Mouse (Mus musculus) thymus, postnatal 10 days (tissue): Measurements from ENCODE around the gene Adcy10.

ENCODE experiments used
- DNase-seq, 2 experiments: peaks; one replicate each; pipeline ENCODE4 v3.0.0; 2021; ENCODE audit warnings: low spot score in 2 of 2

Adcy10 gene

GRCm38 (mm10) chr1:165604203-165604602 lies 119.2 kb downstream of the Adcy10 start:
- DNase-seq: no peak

GRCm38 (mm10) chr1:165605108-165605507 lies 120.1 kb downstream of the Adcy10 start:
- no peak for DNase-seq

GRCm38 (mm10) chr1:165605774-165606173 lies 120.8 kb downstream of the Adcy10 start:
- DNase-seq: no peak

GRCm38 (mm10) chr1:165608904-165609303 lies 123.9 kb downstream of the Adcy10 start:
- no peak for DNase-seq

GRCm38 (mm10) chr1:165609495-165610320 lies 124.7 kb downstream of the Adcy10 start:
- DNase-seq: no peak

GRCm38 (mm10) chr1:165610321-165610999 lies 125.5 kb downstream of the Adcy10 start:
- no peak for DNase-seq

GRCm38 (mm10) chr1:165612714-165613113 lies 127.7 kb downstream of the Adcy10 start:
- DNase-seq: peak; percentile 12 to 51

GRCm38 (mm10) chr1:165613926-165614325 lies 128.9 kb downstream of the Adcy10 start:
- no peak for DNase-seq

GRCm38 (mm10) chr1:165614793-165615192 lies 129.8 kb downstream of the Adcy10 start:
- DNase-seq: no peak

- no peak for DNase-seq
Measured at GRCm38 (mm10) chr1:165616652-165617051, 131.7 kb downstream of the Adcy10 start.

GRCm38 (mm10) chr1:165617166-165617891 lies 132.3 kb downstream of the Adcy10 start:
- DNase-seq: no peak

- no peak for DNase-seq
Measured at GRCm38 (mm10) chr1:165618201-165618624, 133.2 kb downstream of the Adcy10 start.

- DNase-seq: no peak
Measured at GRCm38 (mm10) chr1:165625058-165625457, 140.1 kb downstream of the Adcy10 start.

GRCm38 (mm10) chr1:165625896-165626295 lies 140.9 kb downstream of the Adcy10 start:
- no peak for DNase-seq
